Mouse (Mus musculus): ENCODE measurements around the gene Krt78. TPM values are rescaled to one million over a fixed set of nuclear protein-coding genes. Genes with fewer than 3 reads are reported as not detected.

Krt78 gene
- not detected for polyA plus RNA-seq (2014; fragmentation: Illumina TruSeq; extraction: RNeasy Lipid Tissue Mini Kit (QIAGEN cat#74804); ENCODE audit: low read depth, low replicate concordance)

GRCm38 (mm10) chr15:101954187-101954586 lies at the start of gene Krt78:
Gene Krt78 (minus strand): TSS chr15:101954287.

GRCm38 (mm10) chr15:101940274-101940829 lies 13.7 kb downstream of the Krt78 start, which contains the start of gene Krt79:
Gene Krt79 (minus strand): TSS chr15:101940324.

DNA sequence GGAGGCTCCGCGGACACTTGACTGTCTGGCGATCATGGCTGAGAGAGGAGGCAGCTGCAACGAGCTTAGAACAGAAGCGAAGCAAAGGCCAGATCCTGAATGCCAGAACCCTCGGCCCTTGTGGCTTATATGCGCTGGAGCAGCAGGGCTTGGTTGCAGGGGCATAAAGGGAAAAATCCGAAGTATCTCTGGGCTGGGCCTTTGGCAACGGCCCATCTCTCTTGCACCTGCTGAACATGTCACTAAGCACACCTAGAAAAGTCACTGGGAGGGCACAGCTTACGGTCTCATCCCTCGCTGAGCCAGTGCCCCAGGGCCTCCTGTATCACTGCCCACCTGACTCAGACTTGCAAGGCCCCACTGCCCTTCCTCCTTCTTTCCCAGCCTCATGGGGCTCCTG lies 29.5 kb downstream of the Krt78 start, which contains the start of gene Krt4:
Krt4 (minus strand) TSS at position 101 of the 400 bp plus-strand sequence.

Other genes starting within 250 kb of the Krt78 start
- gene Krt5, start 241.4 kb downstream of the Krt78 start, polyA plus RNA-seq (2014; fragmentation: Illumina TruSeq; extraction: RNeasy Lipid Tissue Mini Kit (QIAGEN cat#74804); ENCODE audit: low read depth, low replicate concordance), result not detected
- not detected for gene Krt71, start 211.2 kb downstream of the Krt78 start, polyA plus RNA-seq (2014; fragmentation: Illumina TruSeq; extraction: RNeasy Lipid Tissue Mini Kit (QIAGEN cat#74804); ENCODE audit: low read depth, low replicate concordance)
- gene Krt72, start 167.8 kb downstream of the Krt78 start, polyA plus RNA-seq (2014; fragmentation: Illumina TruSeq; extraction: RNeasy Lipid Tissue Mini Kit (QIAGEN cat#74804); ENCODE audit: low read depth, low replicate concordance), result not detected
- not detected for gene Krt73, start 151.9 kb downstream of the Krt78 start, polyA plus RNA-seq (2014; fragmentation: Illumina TruSeq; extraction: RNeasy Lipid Tissue Mini Kit (QIAGEN cat#74804); ENCODE audit: low read depth, low replicate concordance)
- not detected for gene Krt2, start 136.1 kb downstream of the Krt78 start, polyA plus RNA-seq (2014; fragmentation: Illumina TruSeq; extraction: RNeasy Lipid Tissue Mini Kit (QIAGEN cat#74804); ENCODE audit: low read depth, low replicate concordance)
- not detected for gene Krt1, start 103.5 kb downstream of the Krt78 start, polyA plus RNA-seq (2014; fragmentation: Illumina TruSeq; extraction: RNeasy Lipid Tissue Mini Kit (QIAGEN cat#74804); ENCODE audit: low read depth, low replicate concordance)
- not detected for gene Krt77, start 84.6 kb downstream of the Krt78 start, polyA plus RNA-seq (2014; fragmentation: Illumina TruSeq; extraction: RNeasy Lipid Tissue Mini Kit (QIAGEN cat#74804); ENCODE audit: low read depth, low replicate concordance)
- gene Krt76, start 61.4 kb downstream of the Krt78 start, polyA plus RNA-seq (2014; fragmentation: Illumina TruSeq; extraction: RNeasy Lipid Tissue Mini Kit (QIAGEN cat#74804); ENCODE audit: low read depth, low replicate concordance), result not detected
- gene Krt4, start 29.6 kb downstream of the Krt78 start, polyA plus RNA-seq (2014; fragmentation: Illumina TruSeq; extraction: RNeasy Lipid Tissue Mini Kit (QIAGEN cat#74804); ENCODE audit: low read depth, low replicate concordance), result not detected
- gene Krt79, start 14.0 kb downstream of the Krt78 start, polyA plus RNA-seq (2014; fragmentation: Illumina TruSeq; extraction: RNeasy Lipid Tissue Mini Kit (QIAGEN cat#74804); ENCODE audit: low read depth, low replicate concordance), result not detected
- gene Krt8, start 50.2 kb upstream of the Krt78 start, polyA plus RNA-seq (2014; fragmentation: Illumina TruSeq; extraction: RNeasy Lipid Tissue Mini Kit (QIAGEN cat#74804); ENCODE audit: low read depth, low replicate concordance), result 4.4 TPM
- gene Krt18, start 73.9 kb upstream of the Krt78 start, polyA plus RNA-seq (2014; fragmentation: Illumina TruSeq; extraction: RNeasy Lipid Tissue Mini Kit (QIAGEN cat#74804); ENCODE audit: low read depth, low replicate concordance), result 1.5 TPM
- gene Eif4b, start 119.5 kb upstream of the Krt78 start, polyA plus RNA-seq (2014; fragmentation: Illumina TruSeq; extraction: RNeasy Lipid Tissue Mini Kit (QIAGEN cat#74804); ENCODE audit: low read depth, low replicate concordance), result 196 TPM
- 32.3 TPM for gene Tns2, start 146.1 kb upstream of the Krt78 start, polyA plus RNA-seq (2014; fragmentation: Illumina TruSeq; extraction: RNeasy Lipid Tissue Mini Kit (QIAGEN cat#74804); ENCODE audit: low read depth, low replicate concordance)
- 0.44 TPM for gene Spryd3, start 181.9 kb upstream of the Krt78 start, polyA plus RNA-seq (2014; fragmentation: Illumina TruSeq; extraction: RNeasy Lipid Tissue Mini Kit (QIAGEN cat#74804); ENCODE audit: low read depth, low replicate concordance)
- not detected for gene Igfbp6, start 190.1 kb upstream of the Krt78 start, polyA plus RNA-seq (2014; fragmentation: Illumina TruSeq; extraction: RNeasy Lipid Tissue Mini Kit (QIAGEN cat#74804); ENCODE audit: low read depth, low replicate concordance)
- gene Soat2, start 196.2 kb upstream of the Krt78 start, polyA plus RNA-seq (2014; fragmentation: Illumina TruSeq; extraction: RNeasy Lipid Tissue Mini Kit (QIAGEN cat#74804); ENCODE audit: low read depth, low replicate concordance), result not detected
- 24.9 TPM for gene Zfp740, start 249.0 kb upstream of the Krt78 start, polyA plus RNA-seq (2014; fragmentation: Illumina TruSeq; extraction: RNeasy Lipid Tissue Mini Kit (QIAGEN cat#74804); ENCODE audit: low read depth, low replicate concordance)

All from kidney, adult 10 weeks (tissue).